Mouse (Mus musculus): ENCODE results near the gene Angptl7.

DNA sequence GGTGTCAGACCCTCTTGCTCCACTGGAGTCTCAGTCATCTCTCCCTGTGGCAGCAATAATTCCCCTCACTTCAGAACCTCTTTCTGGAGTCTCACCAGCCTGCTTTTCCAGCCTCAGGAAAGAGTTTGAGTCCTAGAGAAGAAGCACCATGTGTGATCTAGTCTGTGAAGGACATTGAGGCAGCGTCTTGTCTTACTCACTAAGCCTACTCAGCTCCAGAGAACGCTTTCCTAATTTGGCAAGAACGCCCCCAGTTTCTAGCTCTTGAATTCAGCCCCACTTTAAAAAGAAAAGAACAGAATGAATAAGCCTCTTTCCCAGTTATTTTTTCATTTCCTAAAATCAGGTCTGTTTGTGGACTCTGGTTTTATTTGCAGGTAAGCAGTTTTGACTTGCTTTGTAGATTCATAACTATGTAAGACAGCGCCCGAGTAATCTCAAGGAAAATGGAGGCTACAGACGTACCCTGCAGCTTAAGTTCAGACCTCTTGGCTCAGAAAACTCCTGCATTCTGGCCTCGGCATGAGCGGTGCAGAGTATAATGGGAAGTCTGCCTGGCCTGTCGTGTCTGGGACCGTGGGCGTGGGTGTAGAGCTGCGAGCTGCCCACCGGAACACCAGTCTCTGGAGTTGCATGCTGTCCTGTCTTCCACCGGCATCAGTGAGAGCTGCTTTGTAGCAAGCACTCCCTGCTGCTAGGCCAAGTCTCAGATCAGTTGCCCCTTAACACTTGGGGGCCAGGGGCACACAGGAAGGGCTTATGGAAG lies 8.0 kb upstream of the Angptl7 start:
- TF ChIP-seq CTCF (IDR thresholded peaks at IDR 0.05; ENCODE audit: low read depth), result no peak
- no peak for TF ChIP-seq EP300 (optimal IDR thresholded peaks at IDR 0.05)
